Mouse (Mus musculus) urinary bladder, postnatal 36 days (tissue): ENCODE data around the gene Ccdc69.
"Not testable (repeated sequence)": the region's sequence is repeated elsewhere in the genome, so short reads cannot be mapped to it uniquely, and the experiment has no call there.

ENCODE experiments used
- DNase-seq, 2 experiments: peaks; one replicate each; pipeline ENCODE4 v3.0.0; 2022; ENCODE audit warnings: low spot score in 2 of 2, mixed read lengths in 1 of 2

The Ccdc69 gene

DNA sequence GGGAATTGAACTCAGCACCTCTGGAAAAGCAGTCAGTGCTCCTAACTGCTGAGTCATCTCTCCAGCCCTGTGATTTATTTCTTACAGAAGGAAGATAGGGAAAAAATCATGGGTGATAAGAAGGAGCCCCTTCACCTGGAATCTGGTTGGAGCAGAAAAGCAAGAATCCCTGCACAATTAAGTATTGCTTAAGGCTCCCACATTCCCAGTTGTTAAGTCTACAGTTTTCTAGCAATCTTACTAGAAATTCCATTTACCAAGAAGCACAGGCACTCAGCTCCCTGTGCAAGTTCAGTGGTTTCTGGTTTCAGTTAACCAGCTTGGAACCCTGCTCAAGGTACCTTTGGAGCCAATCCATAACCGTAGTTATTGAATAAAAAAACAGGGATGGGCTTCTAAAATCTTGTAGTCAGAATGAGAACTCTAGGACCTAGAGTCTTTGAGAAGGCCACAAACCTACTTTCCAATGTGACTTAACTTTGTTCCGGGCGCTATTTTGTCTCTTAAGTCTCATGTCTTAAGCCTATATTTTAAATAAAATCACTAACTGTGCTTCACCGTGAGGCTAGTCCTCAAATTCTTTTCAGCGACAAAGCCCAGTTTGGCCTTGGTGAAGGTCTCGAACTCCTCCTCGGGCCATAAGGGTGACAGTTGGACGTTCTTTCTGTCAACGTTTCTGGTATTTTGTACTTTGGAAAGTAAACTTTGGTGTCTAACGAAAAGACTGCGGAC lies 19.0 kb upstream of the Ccdc69 start:
- DNase-seq, result no peak

DNA sequence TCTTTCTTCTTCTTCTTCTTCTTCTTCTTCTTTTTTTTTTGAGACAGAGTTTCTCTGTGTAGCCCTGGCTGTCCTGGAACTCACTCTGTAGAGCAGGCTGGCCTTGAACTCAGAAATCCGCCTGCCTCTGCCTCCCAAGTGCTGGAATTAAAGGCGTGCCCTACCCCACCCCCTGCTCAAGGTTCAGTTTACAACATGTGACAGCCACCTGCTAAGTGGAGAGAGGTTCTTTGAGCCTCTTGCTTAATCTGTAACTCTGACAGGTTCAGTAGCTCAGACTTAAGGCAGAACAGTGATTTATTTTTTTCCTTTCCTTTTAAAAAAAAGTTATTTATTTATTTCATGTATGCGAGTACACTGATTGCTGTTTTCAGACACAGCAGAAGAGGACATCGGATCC lies 18.4 kb upstream of the Ccdc69 start:
- not testable (repeated sequence) for DNase-seq

DNA sequence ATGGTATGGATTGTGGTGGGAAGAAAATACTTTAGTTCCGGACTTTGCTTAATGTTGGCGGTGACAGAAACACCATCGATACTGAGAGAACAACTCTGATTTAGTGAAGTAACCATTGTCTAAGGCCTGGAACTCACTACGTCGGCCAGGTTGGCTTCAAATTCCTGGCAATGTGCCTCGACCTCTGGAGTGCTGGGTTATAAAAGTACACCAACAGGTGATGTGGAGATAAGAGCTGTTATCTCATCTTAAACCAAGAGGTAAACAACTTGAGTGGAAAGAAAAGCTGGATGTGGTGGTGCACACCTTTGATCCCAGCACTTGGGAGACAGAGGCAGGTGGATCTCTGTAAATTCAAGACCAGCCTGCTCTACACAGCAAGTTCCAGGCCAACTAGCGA lies 15.2 kb upstream of the Ccdc69 start:
- no peak for DNase-seq

DNA sequence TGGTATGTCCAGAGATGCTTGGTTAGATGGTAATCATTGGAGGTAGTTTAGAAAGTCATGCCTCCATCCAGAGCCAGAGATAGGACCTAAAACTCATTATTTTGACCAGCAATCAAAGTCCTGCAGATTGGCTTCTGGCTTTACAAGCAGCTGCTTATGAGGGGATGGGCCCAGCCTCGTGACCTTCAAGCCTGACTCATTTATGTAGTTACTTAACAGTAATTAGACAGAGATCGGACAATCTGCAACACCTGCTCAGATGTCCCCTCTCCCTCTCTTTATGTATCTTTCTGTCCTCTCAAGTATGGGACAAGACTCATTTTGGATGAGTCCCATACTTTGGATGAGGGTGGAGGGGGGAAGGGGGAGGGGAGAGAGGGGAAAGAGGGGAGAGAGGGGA lies 12.0 kb upstream of the Ccdc69 start:
- DNase-seq, result no peak

DNA sequence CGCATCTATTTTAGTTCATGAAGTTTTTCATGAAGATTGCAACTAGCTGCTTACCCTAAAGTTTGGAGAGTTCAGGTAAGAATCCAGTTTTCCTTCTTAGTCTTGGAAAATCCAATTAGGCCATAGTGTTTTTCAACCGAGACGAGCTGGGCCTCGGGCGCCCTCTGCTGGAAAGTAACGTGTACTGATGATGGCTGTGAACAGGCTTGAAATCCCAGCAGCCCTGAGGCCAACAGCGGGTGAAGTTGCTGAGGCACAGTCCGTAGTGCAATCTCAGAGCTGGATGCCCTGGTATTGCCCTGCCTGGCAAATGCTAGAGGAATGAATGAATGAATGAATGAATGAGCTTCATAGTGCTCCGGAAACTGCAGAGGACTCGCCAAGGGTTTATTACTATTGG lies 9.1 kb upstream of the Ccdc69 start:
- DNase-seq, result peak in 1 of 2 experiments; percentile 76

DNA sequence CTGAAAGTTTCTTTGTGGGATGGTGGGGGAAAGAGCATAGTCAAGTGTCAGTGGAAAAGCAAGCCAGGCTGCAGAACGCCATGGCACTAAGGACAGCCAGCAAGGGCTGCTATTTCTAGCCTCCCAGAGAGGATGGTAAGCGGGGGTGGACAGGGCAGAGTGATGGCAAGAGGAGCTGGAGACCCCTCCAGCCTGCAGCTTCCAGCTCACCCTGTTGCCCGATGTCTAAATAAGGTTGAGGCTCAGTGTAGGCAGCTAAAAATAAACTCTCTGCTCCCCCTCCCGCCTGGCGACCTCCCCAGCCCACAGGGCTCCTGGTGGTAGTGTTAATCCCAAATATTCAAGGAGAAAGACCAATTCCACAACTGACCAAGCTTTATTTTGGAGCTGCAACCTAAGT lies 7.5 kb upstream of the Ccdc69 start:
- DNase-seq, result no peak

DNA sequence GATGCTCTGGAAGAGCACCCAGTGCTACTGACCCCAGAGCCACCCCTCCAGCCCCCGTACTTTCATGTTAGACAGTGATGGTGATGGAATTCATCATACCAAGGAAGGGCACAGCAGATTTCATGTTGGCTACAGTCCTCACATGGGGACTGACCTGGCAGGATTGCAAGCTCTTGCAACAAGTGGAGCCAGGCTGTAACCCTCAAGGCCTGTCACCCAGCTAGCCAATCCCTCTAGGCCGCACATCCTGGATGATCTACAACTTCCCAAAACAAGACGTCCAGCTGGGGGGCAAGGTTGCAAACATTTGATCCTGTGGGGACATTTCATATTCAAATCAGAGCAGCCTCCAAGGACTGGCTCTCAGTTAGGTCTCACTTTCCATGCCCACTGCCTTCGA lies 6.7 kb upstream of the Ccdc69 start:
- peak in 1 of 2 experiments; percentile 50 for DNase-seq

DNA sequence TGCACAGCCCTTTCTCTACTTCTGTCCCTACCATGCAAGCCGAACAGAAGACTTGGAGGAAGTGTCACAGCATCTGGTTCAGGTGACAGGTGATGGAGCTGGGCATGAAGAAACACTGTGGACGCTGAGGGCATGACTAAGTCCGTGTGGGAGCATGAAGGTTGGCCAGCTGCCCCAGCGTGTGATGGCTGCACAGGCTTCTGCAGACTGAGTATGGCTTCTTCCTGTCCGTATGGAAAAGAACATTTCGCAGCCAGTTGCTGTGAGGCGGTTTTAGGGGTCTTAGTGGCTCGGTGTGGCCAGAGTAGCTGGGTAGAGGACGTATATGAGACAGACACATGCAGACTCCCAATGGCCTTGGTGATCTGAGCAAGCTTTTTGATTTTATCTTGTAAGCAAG lies 3.3 kb upstream of the Ccdc69 start:
- no peak for DNase-seq

DNA sequence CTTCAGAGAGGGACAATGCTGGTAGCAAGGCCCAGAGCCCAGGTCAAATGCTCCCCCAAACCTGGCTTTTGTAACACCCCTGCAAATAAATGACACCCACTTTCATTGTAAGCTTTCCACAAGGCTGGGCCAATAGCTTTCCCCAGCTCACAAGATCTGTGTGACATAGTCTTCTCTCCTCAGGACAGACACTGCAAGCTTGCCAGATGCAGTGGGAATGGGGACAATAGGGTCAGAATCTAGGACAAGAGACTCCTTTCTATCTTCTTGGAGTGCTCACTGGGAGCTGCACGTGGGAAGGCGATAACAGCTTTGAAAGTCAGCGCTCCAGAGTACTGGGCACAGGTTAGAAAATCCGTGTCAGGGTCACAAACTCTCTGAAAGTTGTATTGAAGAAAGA lies 1.2 kb upstream of the Ccdc69 start:
- DNase-seq, result no peak

DNA sequence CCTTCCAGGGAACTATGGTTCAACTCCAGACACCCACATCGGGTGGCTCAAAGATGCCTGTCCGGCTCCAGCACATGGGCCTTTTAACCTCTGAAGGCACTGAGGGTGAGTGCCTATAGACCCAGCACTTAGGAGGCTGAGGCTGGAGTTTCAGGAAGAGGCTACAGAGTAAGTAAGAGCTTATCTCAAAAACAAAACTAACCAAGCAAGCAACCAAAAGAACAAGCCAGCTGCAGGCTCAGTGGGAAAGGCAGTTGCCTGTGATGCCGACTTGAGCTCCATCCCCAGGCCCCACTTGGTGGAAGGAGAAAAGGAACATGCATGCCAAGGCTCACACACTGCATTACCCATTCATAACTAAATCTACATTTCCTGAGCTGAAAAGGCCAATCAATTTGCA lies 571 bp upstream of the Ccdc69 start:
- no peak for DNase-seq

DNA sequence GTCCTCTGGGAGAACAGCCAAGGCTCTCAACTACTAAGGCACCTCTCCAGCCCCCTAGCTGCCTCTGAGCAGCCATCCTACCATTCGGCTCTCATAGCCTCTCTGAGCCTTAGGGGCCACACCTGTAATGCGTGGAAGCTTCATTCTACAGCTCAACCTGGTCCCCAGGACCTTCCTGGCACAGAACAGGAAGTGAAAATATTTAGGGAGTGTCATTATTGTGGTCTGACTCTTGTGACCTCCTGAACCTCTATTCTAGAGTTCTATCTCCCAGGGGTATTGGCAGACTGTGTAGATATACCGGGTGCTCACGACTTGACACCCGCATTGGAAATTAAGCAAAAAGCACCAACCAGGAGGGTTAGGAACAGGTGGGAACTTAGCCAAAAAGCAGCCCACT lies 1.7 kb downstream of the Ccdc69 start:
- no peak for DNase-seq

DNA sequence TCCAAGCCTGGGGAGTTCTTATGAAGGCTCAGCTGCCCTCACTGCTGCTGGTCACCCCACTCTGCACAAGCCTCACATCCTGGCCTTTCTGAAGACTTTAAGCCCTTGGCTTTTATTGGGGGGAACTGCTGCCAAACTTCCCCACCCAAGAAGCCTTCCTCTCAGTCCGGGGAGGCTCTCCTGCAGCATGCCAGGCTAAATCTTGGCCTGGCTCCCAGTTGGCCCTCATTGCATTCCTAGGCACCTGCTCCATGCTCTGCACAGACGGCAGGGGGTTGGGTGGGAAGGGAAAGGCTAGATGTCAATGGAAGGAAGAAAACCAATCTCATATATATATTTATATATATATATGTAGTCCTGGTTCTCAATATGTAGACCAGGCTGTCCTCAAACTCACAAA lies 2.3 kb downstream of the Ccdc69 start:
- DNase-seq, result peak in 1 of 2 experiments; percentile 58

DNA sequence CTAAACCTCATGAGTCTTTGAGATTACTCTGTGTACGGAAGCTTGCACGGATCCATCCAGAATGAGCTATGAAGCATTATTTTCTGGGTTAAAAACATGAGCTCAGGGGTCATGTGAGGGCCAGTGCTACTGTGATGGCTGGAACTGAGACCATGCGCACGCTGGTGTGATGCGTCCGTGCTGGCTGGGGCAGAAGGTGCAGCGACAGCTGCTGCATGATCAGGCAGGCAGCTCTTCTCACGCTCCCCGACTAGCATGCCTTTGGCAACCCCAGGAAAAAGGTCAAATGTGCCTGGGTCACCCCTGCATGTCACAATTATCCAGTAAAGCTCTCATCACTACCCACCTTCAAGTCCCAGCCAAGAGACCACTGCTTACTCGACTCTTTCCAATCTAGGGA lies 4.7 kb downstream of the Ccdc69 start:
- DNase-seq, result peak; percentile 37 to 43

DNA sequence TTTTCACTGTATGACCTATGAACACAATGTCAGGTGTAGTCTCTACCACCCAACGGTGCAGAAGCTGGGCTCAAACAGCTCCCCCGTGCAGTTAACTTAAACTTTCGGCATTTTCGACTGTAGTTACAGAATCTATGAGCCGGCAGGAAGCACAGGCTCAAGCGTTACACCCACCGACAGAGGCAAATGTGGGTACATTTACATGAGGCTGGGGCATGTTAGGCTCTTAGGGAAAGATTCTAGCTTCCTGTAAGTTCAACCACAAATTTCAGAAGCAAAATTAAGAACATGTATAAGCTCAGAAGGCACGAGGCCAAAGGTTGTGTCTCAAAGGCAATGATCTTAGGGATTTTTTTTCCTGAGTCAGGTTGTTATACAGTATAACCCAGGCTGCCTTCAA lies 5.5 kb downstream of the Ccdc69 start:
- DNase-seq, result no peak

DNA sequence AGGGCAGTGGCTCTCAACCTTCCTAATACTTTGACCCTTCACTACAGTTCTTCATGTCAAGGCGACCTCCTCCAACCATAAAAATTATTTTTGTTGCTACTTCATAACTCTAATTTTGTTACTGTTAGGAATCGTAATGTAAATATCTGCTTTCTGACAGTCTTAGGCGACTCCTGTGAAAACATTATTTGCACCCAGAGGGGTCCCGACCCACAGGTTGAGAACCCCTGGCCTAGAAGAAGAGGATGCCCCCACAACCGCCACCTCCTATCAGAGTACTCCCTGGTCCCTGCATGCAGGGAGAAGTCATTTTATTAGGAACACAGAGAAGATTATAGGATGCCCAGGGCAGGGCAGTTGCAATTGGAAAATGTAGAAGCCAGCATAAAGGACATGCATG lies 6.6 kb downstream of the Ccdc69 start:
- no peak for DNase-seq

DNA sequence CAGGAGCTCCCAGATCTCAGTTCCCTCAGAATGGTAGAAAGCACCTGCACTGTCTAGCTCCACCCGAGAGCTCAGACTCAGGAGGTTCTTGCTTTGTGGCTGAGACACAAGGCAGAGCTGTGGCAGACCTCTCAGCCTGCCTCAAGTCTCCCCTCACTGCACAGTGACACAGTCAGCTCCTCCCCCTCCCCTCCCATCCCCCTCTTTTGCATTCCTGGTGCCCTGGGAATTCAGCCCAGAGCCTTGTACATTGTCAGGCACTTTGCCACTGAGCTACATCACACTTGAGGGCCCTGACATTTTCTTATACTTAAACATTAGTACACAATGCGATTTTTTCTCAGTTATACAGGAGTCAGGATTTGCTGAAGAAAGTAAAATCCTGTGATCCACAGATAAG lies 8.9 kb downstream of the Ccdc69 start:
- DNase-seq, result no peak

DNA sequence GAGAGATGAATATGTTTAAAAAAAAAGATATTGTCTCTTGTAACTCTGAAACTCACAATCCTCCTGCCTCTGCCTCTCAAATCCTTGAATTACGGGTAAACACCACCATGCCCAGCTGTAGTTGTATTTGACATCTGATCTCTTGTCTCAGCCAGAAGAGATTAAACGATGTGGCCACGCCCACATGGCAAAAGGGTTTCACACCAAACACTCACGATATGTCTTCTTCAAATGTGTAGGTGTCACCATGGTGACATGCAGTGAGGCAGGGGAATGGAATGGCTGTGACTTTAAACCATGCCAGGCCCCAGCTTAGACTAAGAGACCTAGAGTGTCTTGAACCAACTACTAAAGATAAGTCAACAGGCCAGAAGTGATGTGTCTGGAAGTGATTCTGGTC lies 11.0 kb downstream of the Ccdc69 start:
- no peak for DNase-seq

DNA sequence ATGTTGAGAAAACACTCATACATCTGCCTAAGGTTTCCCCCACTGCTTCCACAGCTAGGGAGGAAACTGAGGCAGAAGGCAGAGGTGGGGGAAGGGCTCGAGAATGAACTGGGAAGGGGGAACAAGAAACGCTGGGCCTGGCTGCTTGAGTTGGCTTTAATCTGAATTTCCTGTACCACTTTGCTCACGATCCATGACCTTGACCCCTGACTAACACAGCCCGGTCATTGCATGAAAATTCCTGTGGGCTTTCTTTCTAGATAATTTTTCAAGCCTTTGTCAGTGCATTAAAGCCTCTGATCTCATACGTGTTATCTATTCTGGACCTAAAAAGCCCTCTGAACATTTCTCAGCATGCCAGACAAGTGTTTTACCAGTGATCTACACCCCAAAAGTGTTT lies 15.1 kb downstream of the Ccdc69 start:
- no peak for DNase-seq

DNA sequence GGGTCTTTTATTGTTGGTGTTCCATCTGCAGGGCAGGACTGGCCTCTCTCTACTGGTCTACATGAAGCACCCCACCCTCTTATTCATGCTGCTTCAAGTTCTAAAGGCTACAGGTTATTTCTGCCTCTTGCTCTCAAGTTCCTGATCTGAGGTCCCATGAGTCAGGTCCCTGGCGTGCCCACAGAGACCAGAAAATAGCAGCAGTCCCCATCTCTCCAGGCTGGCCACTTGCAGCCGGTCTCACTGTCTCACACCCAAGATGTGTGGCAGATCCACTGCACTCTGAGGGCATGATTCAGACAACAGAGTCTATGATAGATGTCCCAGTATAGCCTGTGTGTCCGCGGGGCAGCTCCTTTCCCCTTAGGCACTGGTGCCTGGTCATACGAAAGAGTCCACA lies 17.1 kb downstream of the Ccdc69 start:
- DNase-seq, result no peak

DNA sequence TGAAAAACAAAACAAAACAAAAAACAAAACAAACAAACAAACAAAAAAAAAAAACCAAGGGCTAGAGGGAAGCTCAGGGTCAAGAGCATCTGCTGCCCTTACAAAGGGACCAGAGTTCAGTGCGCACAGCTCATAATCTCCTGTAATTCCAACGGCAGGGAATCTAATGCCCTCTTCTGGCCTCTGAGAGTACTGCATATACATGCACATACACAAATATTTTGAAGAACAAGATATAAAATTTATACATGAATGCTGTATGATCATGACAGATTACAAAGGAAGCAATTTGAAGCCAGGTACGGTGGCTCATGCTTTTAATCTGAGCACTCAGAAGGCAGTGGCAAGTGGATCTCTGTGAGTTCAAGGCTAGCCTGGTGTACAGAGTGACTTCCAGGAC lies 20.4 kb downstream of the Ccdc69 start:
- no peak for DNase-seq

DNA sequence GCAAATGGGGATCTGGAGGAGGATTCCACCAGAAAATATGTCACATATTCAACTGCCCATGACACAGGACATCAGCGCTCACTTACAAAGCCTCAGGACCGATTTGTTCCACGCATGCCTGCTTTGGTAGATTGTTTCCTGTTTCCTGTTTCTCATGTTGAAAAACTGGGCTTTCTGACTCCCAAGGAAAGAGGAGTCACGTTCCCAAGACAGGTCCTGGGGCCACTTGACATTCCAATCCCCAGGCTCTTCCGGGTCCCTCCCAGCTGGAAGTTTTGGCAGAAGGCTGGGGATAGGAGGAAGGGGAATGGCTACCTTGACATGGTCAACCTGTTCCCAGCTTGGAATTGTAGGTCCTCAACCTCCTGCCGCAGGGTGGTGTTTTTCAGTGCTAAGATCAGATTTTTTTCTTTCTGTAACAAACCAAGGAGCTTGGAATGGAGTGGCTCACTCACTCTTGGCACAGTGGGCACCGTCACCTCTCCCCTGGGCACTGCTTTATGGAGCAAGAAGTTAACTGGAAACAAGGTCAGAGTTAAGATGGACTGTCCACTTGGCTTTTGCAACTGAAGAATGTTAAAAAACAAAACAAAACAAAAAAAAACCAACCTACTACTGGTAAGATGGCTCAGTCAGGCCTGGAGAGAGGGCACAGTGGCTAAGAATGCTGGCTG lies 27.0 kb downstream of the Ccdc69 start:
- DNase-seq, result peak in 1 of 2 experiments; percentile 46

DNA sequence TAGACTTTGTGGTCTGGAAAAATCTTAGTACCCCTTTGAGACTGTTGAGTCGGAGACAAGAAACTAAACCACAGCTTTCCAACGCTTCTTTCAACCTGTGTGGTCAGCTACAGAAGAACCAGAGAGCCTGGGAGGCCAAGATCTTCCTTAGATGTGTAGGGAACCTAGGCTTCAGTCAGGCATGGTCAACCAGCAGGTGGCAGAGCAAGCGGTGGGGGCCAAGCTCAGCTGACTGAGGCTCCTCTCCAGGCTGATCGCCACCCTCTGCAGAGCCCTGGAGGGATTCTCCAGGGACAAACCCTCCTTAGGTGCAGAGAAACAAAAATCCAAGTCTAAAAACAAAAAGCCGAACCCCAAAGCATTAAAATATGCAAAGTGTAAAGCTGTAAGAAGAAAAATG lies 31.3 kb downstream of the Ccdc69 start:
- peak; percentile 46 to 69 for DNase-seq

DNA sequence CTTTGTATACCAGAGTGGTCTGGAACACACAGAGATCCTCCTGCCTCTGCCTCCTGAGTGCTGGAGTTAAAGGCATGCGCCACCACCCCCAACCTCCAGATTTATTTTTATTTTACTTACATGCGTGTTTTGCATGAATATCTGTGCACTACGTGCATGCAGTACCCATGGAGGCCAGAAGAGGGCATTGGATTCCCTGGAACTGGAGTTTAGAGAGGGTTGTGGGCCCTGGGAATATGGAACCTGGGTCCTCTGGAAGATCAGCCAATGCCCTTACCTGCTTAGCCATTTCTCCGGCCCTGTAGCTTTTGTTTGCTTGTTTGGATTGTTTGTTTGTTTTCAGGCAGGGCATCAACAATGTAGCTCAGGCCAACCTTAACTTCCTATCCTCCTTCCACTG lies 36.6 kb downstream of the Ccdc69 start:
- DNase-seq, result no peak

DNA sequence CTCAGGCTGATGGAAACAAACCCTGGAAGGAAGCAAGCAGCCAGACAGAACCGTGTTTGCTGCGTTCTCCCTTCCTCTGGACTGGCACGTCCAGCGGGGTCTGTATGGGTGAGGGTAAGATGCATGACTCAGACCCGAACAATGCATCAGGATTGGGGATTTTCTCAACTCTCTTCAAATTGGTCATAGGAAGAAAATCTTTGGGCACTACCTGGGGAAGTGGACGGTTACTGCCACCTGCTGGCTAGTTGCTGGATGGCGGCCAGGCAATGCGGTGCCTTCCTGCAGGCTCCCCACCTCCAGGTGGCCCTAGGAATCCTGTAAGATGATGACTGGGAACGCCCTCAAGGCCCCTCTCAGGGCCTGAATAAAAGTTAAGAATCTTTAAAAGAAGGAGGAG lies 38.3 kb downstream of the Ccdc69 start:
- peak; percentile 64 to 83 for DNase-seq
